ENCODE assay signal across 7 mouse cellular contexts in the genomic region with DNA sequence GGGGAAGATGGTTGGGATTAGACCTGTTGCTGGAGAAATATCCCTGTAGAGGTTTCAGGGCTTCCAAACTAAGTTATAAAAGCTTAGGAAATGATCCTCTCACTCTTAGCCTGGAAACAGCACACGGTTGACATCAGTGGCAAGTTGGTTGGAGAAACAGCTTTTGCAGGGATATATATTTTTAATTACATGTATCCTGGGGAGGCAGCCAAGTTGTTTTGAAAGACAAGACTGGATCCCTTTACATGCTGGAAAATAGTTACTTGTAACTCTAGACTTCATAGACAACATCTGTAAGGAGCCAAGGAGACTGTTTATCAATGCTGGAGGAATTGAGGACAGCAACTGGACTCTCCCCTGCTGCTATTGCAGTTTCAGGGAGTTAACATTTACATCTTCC. TPM values are rescaled to one million over a fixed set of nuclear protein-coding genes. Genes with fewer than 3 reads are reported as not detected.
DNase-seq lines count a peak whose midpoint lies in the region; ATAC-seq and TF ChIP-seq lines count a peak whose summit lies in the region.

No protein-coding gene starts in this region.

- peak overlapping the region; percentile 90 for H3K4me3 ChIP-seq in layer of hippocampus, adult 2 months
- H3K4me3 ChIP-seq in embryonic facial prominence, embryonic 14.5 days (ENCODE audit: low read depth, low read length): peak overlapping the region; percentile 85
- H3K4me3 ChIP-seq in hindbrain, embryonic 14.5 days (replicated peaks; ENCODE audit: low read length): no peak overlapping the region
- peak overlapping the region; percentile 28; the same call in 1 of the 2 replicates for H3K4me3 ChIP-seq in liver, postnatal 0 days (ENCODE audit: low read depth, low read length)

- H3K27ac ChIP-seq in layer of hippocampus, adult 2 months: no peak overlapping the region
- no peak overlapping the region for H3K27ac ChIP-seq in embryonic facial prominence, embryonic 14.5 days (replicated peaks; ENCODE audit: low read depth, low read length)
- no peak overlapping the region for H3K27ac ChIP-seq in hindbrain, embryonic 14.5 days
- H3K27ac ChIP-seq in liver, postnatal 0 days (ENCODE audit: low read depth): 0 out of 2 replicates have a peak overlapping the region, but pooled peaks have one; percentile 16

- no peak for TF ChIP-seq CTCF in layer of hippocampus, adult 2 months (conservative IDR thresholded peaks at IDR 0.05)
- TF ChIP-seq CTCF in liver, postnatal 0 days (IDR thresholded peaks at IDR 0.05; ENCODE audit: low read depth): no peak

- H3K4me1 ChIP-seq in embryonic facial prominence, embryonic 14.5 days (ENCODE audit: control insufficient read depth, insufficient read depth, low read length): 0 out of 2 replicates have a peak, but pooled peaks cover 6% of the 10 kb centered on the region
- peaks cover 9% of the 10 kb centered on the region for H3K4me1 ChIP-seq in hindbrain, embryonic 14.5 days (replicated peaks; ENCODE audit: control insufficient read depth, insufficient read depth, low read length)
- peaks cover 18% of the 10 kb centered on the region for H3K4me1 ChIP-seq in liver, postnatal 0 days (ENCODE audit: insufficient read depth)

- peaks cover 14% of the 10 kb centered on the region for H3K36me3 ChIP-seq in embryonic facial prominence, embryonic 14.5 days (ENCODE audit: control insufficient read depth, insufficient read depth, low read length)
- no peaks in the 10 kb centered on the region for H3K36me3 ChIP-seq in hindbrain, embryonic 14.5 days (replicated peaks; ENCODE audit: control insufficient read depth, insufficient read depth)
- H3K36me3 ChIP-seq in liver, postnatal 0 days (replicated peaks; ENCODE audit: insufficient read depth, low read length): no peaks in the 10 kb centered on the region

- no peaks in the 10 kb centered on the region for H3K9me3 ChIP-seq in embryonic facial prominence, embryonic 14.5 days (ENCODE audit: control insufficient read depth, low read length)
- H3K9me3 ChIP-seq in hindbrain, embryonic 14.5 days (ENCODE audit: control insufficient read depth, low read length): no peaks in the 10 kb centered on the region
- no peaks in the 10 kb centered on the region for H3K9me3 ChIP-seq in liver, postnatal 0 days (ENCODE audit: low read length)

- DNase-seq in layer of hippocampus, adult 2 months (ENCODE audit: low spot score in 2 of 2): no peak
- DNase-seq in layer of hippocampus, adult 9-11 months: no peak
- DNase-seq in embryonic facial prominence, embryonic 14.5 days (ENCODE audit: low spot score): peak; percentile 56
- no peak for DNase-seq in hindbrain, embryonic 14.5 days (ENCODE audit: low spot score)
- no peak for DNase-seq in liver, postnatal 0 days
- DNase-seq in embryo, embryonic 11 days: no peak
- DNase-seq in natural killer cell, adult 2 months (ENCODE audit: low spot score in 2 of 2): no peak

- no peak for ATAC-seq in embryonic facial prominence, embryonic 14.5 days (ENCODE audit: low read depth)
- no peak for ATAC-seq in hindbrain, embryonic 14.5 days (ENCODE audit: low FRiP score)
- ATAC-seq in liver, postnatal 0 days: no peak

- peak overlapping the region; percentile 99 for H3K4me2 ChIP-seq in embryonic facial prominence, embryonic 14.5 days (ENCODE audit: low read depth, low read length)
- peak overlapping the region; percentile 27 for H3K4me2 ChIP-seq in hindbrain, embryonic 14.5 days (replicated peaks)
- H3K4me2 ChIP-seq in liver, postnatal 0 days (ENCODE audit: low read depth, low read length): peak overlapping the region; percentile 55

- TF ChIP-seq EP300 in liver, postnatal 0 days (IDR thresholded peaks at IDR 0.05; ENCODE audit: low read depth): no peak

- 26% methylated on average over 1 of the region's 1 CpGs for WGBS in embryonic facial prominence, embryonic 14.5 days
- WGBS in hindbrain, embryonic 14.5 days: 74% methylated on average over 1 of the region's 1 CpGs
- WGBS in liver, postnatal 0 days (ENCODE audit: insufficient replicate concordance): 44% methylated on average over 1 of the region's 1 CpGs

- H3K9ac ChIP-seq in embryonic facial prominence, embryonic 14.5 days (ENCODE audit: low read depth, low read length): peak overlapping the region; percentile 28; the same call in 1 of the 2 replicates
- H3K9ac ChIP-seq in hindbrain, embryonic 14.5 days: no peak overlapping the region
- no peak overlapping the region; the same call in 1 of the 2 replicates for H3K9ac ChIP-seq in liver, postnatal 0 days (replicated peaks)

- H3K27me3 ChIP-seq in embryonic facial prominence, embryonic 14.5 days (replicated peaks; ENCODE audit: control insufficient read depth, insufficient read depth, low read length): no peaks in the 10 kb centered on the region
- H3K27me3 ChIP-seq in hindbrain, embryonic 14.5 days (ENCODE audit: control insufficient read depth, insufficient read depth, low read length): peaks cover 7% of the 10 kb centered on the region
- peaks cover 5% of the 10 kb centered on the region for H3K27me3 ChIP-seq in liver, postnatal 0 days (ENCODE audit: insufficient read depth, low read length)

RNA-seq across cellular contexts. Expression of a gene that starts 1.9 kb away (rescaled TPM):
- 1 to 10 TPM; 6.1 to 7.2 TPM for total RNA-seq in layer of hippocampus, adult 2 months (2021)
- polyA plus RNA-seq in embryonic facial prominence, embryonic 14.5 days (2014; fragmentation: Nextera tagmentation; extraction: Ambion mirVana): 20.2 and 21.8 TPM in 2 replicates
- polyA plus RNA-seq in hindbrain, embryonic 14.5 days (2014; fragmentation: Nextera tagmentation; extraction: Ambion mirVana): 3.2 and 4.1 TPM in 2 replicates
- polyA plus RNA-seq in liver, postnatal 0 days (2015; fragmentation: Nextera tagmentation; extraction: Ambion mirVana): 4.5 and 4.7 TPM in 2 replicates

RNA-seq across cellular contexts. Expression of a gene that starts 2.0 kb away (rescaled TPM):
- total RNA-seq in layer of hippocampus, adult 2 months (2021): 10 to 100 TPM; 73.3 to 74.1 TPM
- 18.8 and 21.4 TPM in 2 replicates for polyA plus RNA-seq in embryonic facial prominence, embryonic 14.5 days (2014; fragmentation: Nextera tagmentation; extraction: Ambion mirVana)
- 30.9 and 32.7 TPM in 2 replicates for polyA plus RNA-seq in hindbrain, embryonic 14.5 days (2014; fragmentation: Nextera tagmentation; extraction: Ambion mirVana)
- polyA plus RNA-seq in liver, postnatal 0 days (2015; fragmentation: Nextera tagmentation; extraction: Ambion mirVana): 31.7 and 32.4 TPM in 2 replicates

Comparison
In these comparisons a context has a peak if more than half of its experiments do, and no peak if none do; other contexts are left out.
1. H3K4me2 ChIP-seq: peak in every context shown above with its lines; median percentile 99 in embryonic facial prominence, embryonic 14.5 days; 55 in liver, postnatal 0 days; 27 in hindbrain, embryonic 14.5 days.